Mouse (Mus musculus) small intestine, adult 2 months (tissue): ENCODE measurements around the gene Pagr1b. TPM values are rescaled to one million over a fixed set of nuclear protein-coding genes. Genes with fewer than 3 reads are reported as not detected.

ENCODE experiments used
- H3K27ac ChIP-seq: fragments of 200-500 bp; 2 replicates; pipeline ENCODE4 v1.5.1; 2012; ENCODE audit warnings: low read depth, low read length, control low read depth, inconsistent platforms; ENCODE audit not compliant: insufficient read depth
- H3K27me3 ChIP-seq: fragments of 200-500 bp; 2 replicates; pipeline ENCODE4 v1.6.1; 2012; ENCODE audit warnings: mild to moderate bottlenecking, moderate library complexity, low read length, inconsistent platforms; ENCODE audit not compliant: control insufficient read depth, insufficient read depth
- H3K36me3 ChIP-seq: fragments of 200-500 bp; 2 replicates; pipeline ENCODE4 v1.6.1; 2012; ENCODE audit warnings: mild to moderate bottlenecking, low read length, control low read depth, inconsistent platforms; ENCODE audit not compliant: control insufficient read depth, insufficient read depth
- H3K4me1 ChIP-seq: fragments of 200-500 bp; 2 replicates; pipeline ENCODE4 v1.6.1; 2012; ENCODE audit warnings: low read length, inconsistent platforms, mixed read lengths; ENCODE audit not compliant: control insufficient read depth, insufficient read depth, insufficient read length
- H3K4me3 ChIP-seq: fragments of 200-500 bp; 2 replicates; pipeline ENCODE4 v1.5.1; 2012; ENCODE audit warnings: low read depth, mild to moderate bottlenecking, control low read depth, inconsistent platforms, low read length, moderate library complexity
- CTCF ChIP-seq: fragments of 200-500 bp; IDR thresholded peaks from 2 replicates; pipeline ENCODE4 v1.5.1; 2012; ENCODE audit warnings: low read depth, mild to moderate bottlenecking, control low read depth, inconsistent platforms, low read length, moderate library complexity, mixed read lengths; ENCODE audit not compliant: insufficient replicate concordance, insufficient read length; ENCODE audit errors: extremely low read depth
- POLR2A ChIP-seq: fragments of 200-500 bp; IDR thresholded peaks from 2 replicates; pipeline ENCODE4 v1.6.1; 2012; ENCODE audit warnings: low read depth, mild to moderate bottlenecking, control low read depth, inconsistent platforms, low read length, moderate library complexity
- WGBS: fragments of 180-500 bp; shearing (Covaris S2); methylation state at CpG from one replicate; pipeline ENCODE4 v1.1.7; 2018; 5-methylcytosine and 5-hydroxymethylcytosine counted together
- polyA plus RNA-seq: library from polyadenylated mRNA; depleted of rRNA; stranded (reverse); fragments of >200 nt; gene quantifications from 2 replicates; pipeline ENCODE4 v1.2.3, GENCODE M21; 2012

Pagr1b gene
- polyA plus RNA-seq, 1 experiment = 2.9 TPM

- peaks cover 24% of the 10 kb centered on the region for H3K36me3 ChIP-seq
- peak within 1 kb of the TSS; percentile 87 for H3K27ac ChIP-seq
- H3K4me1 ChIP-seq = peaks cover 7% of the 10 kb centered on the region
- TF ChIP-seq POLR2A (peak; percentile 46; the same call in 1 of the 2 replicates), CTCF (no peak)
- H3K27me3 ChIP-seq = no peaks in the 10 kb centered on the region
- 1% methylated on average over 53 of the region's 63 CpGs for WGBS
- H3K4me3 ChIP-seq = peak within 1 kb of the TSS; percentile 92
Observed at GRCm38 (mm10) chr7:127026984-127027726, 10.9 kb upstream of the Pagr1b start, which contains the start of gene Maz. Gene Maz (minus strand): TSS chr7:127027037.

- no peaks in the 10 kb centered on the region for H3K27me3 ChIP-seq
- H3K4me1 ChIP-seq = peaks cover 7% of the 10 kb centered on the region
- peak overlapping the region; percentile 92 for H3K4me3 ChIP-seq
- no peak overlapping the region for H3K27ac ChIP-seq
- 3% methylated on average over 11 of the region's 48 CpGs for WGBS
- TF ChIP-seq CTCF (no peak), POLR2A (no peak)
- peaks cover 22% of the 10 kb centered on the region for H3K36me3 ChIP-seq
Observed at GRCm38 (mm10) chr7:127026616-127026983, 10.3 kb upstream of the Pagr1b start.

- peak overlapping the region; percentile 72 for H3K27ac ChIP-seq
- H3K36me3 ChIP-seq = peaks cover 22% of the 10 kb centered on the region
- TF ChIP-seq POLR2A (no peak), CTCF (no peak)
- WGBS = 1% methylated on average over 44 of the region's 48 CpGs
- no peaks in the 10 kb centered on the region for H3K27me3 ChIP-seq
- H3K4me1 ChIP-seq = peaks cover 9% of the 10 kb centered on the region
- peak overlapping the region; percentile 74 for H3K4me3 ChIP-seq
Observed at GRCm38 (mm10) chr7:127026161-127026600, 9.9 kb upstream of the Pagr1b start.

GRCm38 (mm10) chr7:127025556-127026160 lies 9.4 kb upstream of the Pagr1b start:
- H3K27me3 ChIP-seq = no peaks in the 10 kb centered on the region
- H3K27ac ChIP-seq = peak overlapping the region; percentile 42
- H3K4me1 ChIP-seq = peaks cover 13% of the 10 kb centered on the region
- no peak; the same call in 1 of the 2 replicates for TF ChIP-seq POLR2A
- TF ChIP-seq CTCF = no peak
- peak overlapping the region; percentile 74 for H3K4me3 ChIP-seq
- H3K36me3 ChIP-seq = peaks cover 22% of the 10 kb centered on the region
- WGBS = under 1% methylated on average over 65 of the region's 65 CpGs

- Histone ChIP-seq H3K4me3 (peak overlapping the region; percentile 74), H3K36me3 (peaks cover 22% of the 10 kb centered on the region), H3K27me3 (no peaks in the 10 kb centered on the region), H3K27ac (peak overlapping the region; percentile 42), H3K4me1 (peaks cover 13% of the 10 kb centered on the region)
- peak; percentile 20; the same call in 1 of the 2 replicates for TF ChIP-seq POLR2A
- TF ChIP-seq CTCF = peak; percentile 44; the same call in 1 of the 2 replicates
- 2% methylated on average over 30 of the region's 30 CpGs for WGBS
Observed at GRCm38 (mm10) chr7:127024755-127025555, 8.7 kb upstream of the Pagr1b start.

- TF ChIP-seq CTCF (no peak), POLR2A (no peak)
- Histone ChIP-seq H3K36me3 (peaks cover 22% of the 10 kb centered on the region), H3K27me3 (no peaks in the 10 kb centered on the region), H3K27ac (no peak overlapping the region), H3K4me1 (peaks cover 13% of the 10 kb centered on the region), H3K4me3 (peak overlapping the region; percentile 74)
- WGBS = 40% methylated on average over 19 of the region's 19 CpGs
Observed at GRCm38 (mm10) chr7:127023896-127024690, 7.8 kb upstream of the Pagr1b start.

GRCm38 (mm10) chr7:127023272-127023691 lies 7.0 kb upstream of the Pagr1b start:
- Histone ChIP-seq H3K4me3 (no peak overlapping the region), H3K27me3 (no peaks in the 10 kb centered on the region), H3K4me1 (peaks cover 13% of the 10 kb centered on the region), H3K36me3 (peaks cover 22% of the 10 kb centered on the region), H3K27ac (no peak overlapping the region)
- no peak for TF ChIP-seq CTCF
- no peak for TF ChIP-seq POLR2A
- WGBS = 83% methylated on average over 13 of the region's 13 CpGs
